8 mouse cellular contexts compared by ENCODE assay signal in genomic region chr11:85841980-85842379, GRCm38 (mm10). TPM values are rescaled to one million over a fixed set of nuclear protein-coding genes. Genes with fewer than 3 reads are reported as not detected.
DNase-seq lines count a peak whose midpoint lies in the region; ATAC-seq and TF ChIP-seq lines count a peak whose summit lies in the region.
"Had no signal": no experiment of that assay in that cellular context is flagged by ENCODE, and none has a peak within 500 bp of the region (broad histone marks: within the 10 kb centered on the region; RNA-seq: fewer than 3 reads in every experiment).

No protein-coding gene starts in this region.

- peak; percentile 80 for DNase-seq in NIH3T3 (ENCODE audit: low read depth)
- DNase-seq in forebrain, embryonic 11.5 days (ENCODE audit: low spot score), result peak; percentile 93
- DNase-seq in limb, embryonic 14.5 days (ENCODE audit: low spot score), result peak; percentile 82
- DNase-seq in testis, postnatal 10 days (ENCODE audit: low spot score), result peak; percentile 90

- no peaks in the 10 kb centered on the region for H3K9me3 ChIP-seq in forebrain, embryonic 11.5 days (ENCODE audit: control insufficient read depth, low read length)
- no peaks in the 10 kb centered on the region for H3K9me3 ChIP-seq in limb, embryonic 14.5 days (ENCODE audit: control insufficient read depth, low read length)
- no peaks in the 10 kb centered on the region for H3K9me3 ChIP-seq in midbrain, embryonic 16.5 days (replicated peaks; ENCODE audit: control insufficient read depth, low read length, poor library complexity, severe bottlenecking)

- under 1% methylated on average over 24 of the region's 32 CpGs for WGBS in forebrain, embryonic 11.5 days
- 1% methylated on average over 17 of the region's 32 CpGs for WGBS in limb, embryonic 14.5 days
- WGBS in midbrain, embryonic 16.5 days, result 0% methylated on average over 22 of the region's 32 CpGs

- H3K4me3 ChIP-seq in forebrain, embryonic 11.5 days (ENCODE audit: low read depth, low read length), result peak overlapping the region; percentile 27
- peak overlapping the region; percentile 50 for H3K4me3 ChIP-seq in limb, embryonic 14.5 days (replicated peaks; ENCODE audit: low read length)
- H3K4me3 ChIP-seq in midbrain, embryonic 16.5 days (ENCODE audit: low read depth, low read length), result peak overlapping the region; percentile 35

- ATAC-seq in CD4-positive, CD25-positive, alpha-beta regulatory T cell, adult 4 months, result peak; percentile 61
- peak; percentile 66 for ATAC-seq in forebrain, embryonic 11.5 days (replicated peaks; ENCODE audit: low FRiP score)
- ATAC-seq in hematopoietic stem cell, adult 5-6 weeks (replicated peaks in 1 of 2; ENCODE audit: insufficient read depth in 1 of 2, low FRiP score in 2 of 2, low TSS enrichment in 1 of 2, low read depth in 1 of 2, poor library complexity in 2 of 2, severe bottlenecking in 2 of 2), result 0 out of 4 replicates have a peak, but pooled peaks have one; percentile 29 to 30
- ATAC-seq in limb, embryonic 14.5 days (ENCODE audit: low FRiP score, low read depth), result peak; percentile 41
- ATAC-seq in midbrain, embryonic 16.5 days, result peak; percentile 76

- peak overlapping the region; percentile 45; the same call in 1 of the 2 replicates for H3K9ac ChIP-seq in forebrain, embryonic 11.5 days (ENCODE audit: low read length)
- H3K9ac ChIP-seq in limb, embryonic 14.5 days (ENCODE audit: low read depth, low read length, severe bottlenecking), result peak overlapping the region; percentile 56
- 0 out of 2 replicates have a peak overlapping the region, but pooled peaks have one; percentile 27 for H3K9ac ChIP-seq in midbrain, embryonic 16.5 days (ENCODE audit: low read depth, low read length)

- no peaks in the 10 kb centered on the region for H3K36me3 ChIP-seq in forebrain, embryonic 11.5 days (ENCODE audit: control insufficient read depth, insufficient read depth, low read length)
- peaks cover 21% of the 10 kb centered on the region for H3K36me3 ChIP-seq in limb, embryonic 14.5 days (ENCODE audit: control insufficient read depth, insufficient read depth, low read length)
- H3K36me3 ChIP-seq in midbrain, embryonic 16.5 days (ENCODE audit: control insufficient read depth, insufficient read depth, low read length), result no peaks in the 10 kb centered on the region

- no peak overlapping the region for H3K27ac ChIP-seq in forebrain, embryonic 11.5 days (ENCODE audit: low read depth, low read length)
- H3K27ac ChIP-seq in limb, embryonic 14.5 days (replicated peaks; ENCODE audit: low read depth, low read length), result peak overlapping the region; percentile 55
- no peak overlapping the region for H3K27ac ChIP-seq in midbrain, embryonic 16.5 days (ENCODE audit: low read length)

- H3K4me1 ChIP-seq in forebrain, embryonic 11.5 days (replicated peaks; ENCODE audit: control insufficient read depth, insufficient read depth, low read length), result peaks cover 23% of the 10 kb centered on the region; the same call in 1 of the 2 replicates
- H3K4me1 ChIP-seq in limb, embryonic 14.5 days (ENCODE audit: control insufficient read depth, insufficient read depth, low read length), result peaks cover 35% of the 10 kb centered on the region
- peaks cover 14% of the 10 kb centered on the region for H3K4me1 ChIP-seq in midbrain, embryonic 16.5 days (ENCODE audit: control insufficient read depth, insufficient read depth, low read length)

- peaks cover 71% of the 10 kb centered on the region for H3K27me3 ChIP-seq in forebrain, embryonic 11.5 days (ENCODE audit: control insufficient read depth, insufficient read depth, low read length)
- peaks cover 49% of the 10 kb centered on the region for H3K27me3 ChIP-seq in limb, embryonic 14.5 days (ENCODE audit: control insufficient read depth, insufficient read depth, low read length)
- H3K27me3 ChIP-seq in midbrain, embryonic 16.5 days (ENCODE audit: control insufficient read depth, insufficient read depth, low read depth, low read length), result peaks cover 70% of the 10 kb centered on the region

- H3K4me2 ChIP-seq in forebrain, embryonic 11.5 days (ENCODE audit: low read depth, low read length, severe bottlenecking), result peak overlapping the region; percentile 58
- H3K4me2 ChIP-seq in limb, embryonic 14.5 days (replicated peaks; ENCODE audit: low read depth, low read length, severe bottlenecking), result peak overlapping the region; percentile 89
- H3K4me2 ChIP-seq in midbrain, embryonic 16.5 days (ENCODE audit: low read length), result peak overlapping the region; percentile 66

- TF ChIP-seq POLR2A in limb, embryonic 14.5 days (IDR thresholded peaks at IDR 0.05; ENCODE audit: borderline replicate concordance, extremely low read depth, insufficient read depth, insufficient read length), result no peak

RNA-seq across cellular contexts. Expression of gene Gm11444, which starts 8.2 kb away (rescaled TPM):
- polyA plus RNA-seq in CD4-positive, CD25-positive, alpha-beta regulatory T cell, adult 4 months (2017; shearing (Covaris generic)), result under 1 TPM in 1 of 2 experiments, not detected in 1; 0.59 TPM
- not detected in 2 replicates for polyA plus RNA-seq in forebrain, embryonic 11.5 days (2014; fragmentation: Nextera tagmentation; extraction: Ambion mirVana)
- total RNA-seq in hematopoietic stem cell, adult 5-6 weeks (2017), result not detected in 2 replicates
- polyA plus RNA-seq in limb, embryonic 14.5 days (2012; rRNA removed), result not detected in 2 replicates
- polyA plus RNA-seq in limb, embryonic 14.5 days (2014; fragmentation: Nextera tagmentation; extraction: Ambion mirVana), result not detected in 2 replicates
- not detected in 2 replicates for polyA plus RNA-seq in midbrain, embryonic 16.5 days (2015; fragmentation: Nextera tagmentation; extraction: Ambion mirVana)
- polyA plus RNA-seq: large intestine, adult 2 months had no signal

RNA-seq across cellular contexts. Expression of gene Tbx2, which starts 9.6 kb away (rescaled TPM):
- polyA plus RNA-seq in CD4-positive, CD25-positive, alpha-beta regulatory T cell, adult 4 months (2017; shearing (Covaris generic)), result not detected
- polyA plus RNA-seq in forebrain, embryonic 11.5 days (2014; fragmentation: Nextera tagmentation; extraction: Ambion mirVana), result 1.5 and 2.0 TPM in 2 replicates
- 0.15 TPM in 1 of 2 replicates, not detected in the other for total RNA-seq in hematopoietic stem cell, adult 5-6 weeks (2017)
- polyA plus RNA-seq in limb, embryonic 14.5 days (2012; rRNA removed), result 31.7 and 39.1 TPM in 2 replicates
- polyA plus RNA-seq in limb, embryonic 14.5 days (2014; fragmentation: Nextera tagmentation; extraction: Ambion mirVana), result 6.5 and 9.3 TPM in 2 replicates
- 0.39 and 0.57 TPM in 2 replicates for polyA plus RNA-seq in midbrain, embryonic 16.5 days (2015; fragmentation: Nextera tagmentation; extraction: Ambion mirVana)

RNA-seq across cellular contexts. Expression of gene Tbx4, which starts 44.2 kb away (rescaled TPM):
- polyA plus RNA-seq in CD4-positive, CD25-positive, alpha-beta regulatory T cell, adult 4 months (2017; shearing (Covaris generic)), result not detected
- polyA plus RNA-seq in forebrain, embryonic 11.5 days (2014; fragmentation: Nextera tagmentation; extraction: Ambion mirVana), result 0.12 and 0.21 TPM in 2 replicates
- total RNA-seq in hematopoietic stem cell, adult 5-6 weeks (2017), result 0.10 and 0.13 TPM in 2 replicates
- polyA plus RNA-seq in limb, embryonic 14.5 days (2012; rRNA removed), result 37.5 and 52.7 TPM in 2 replicates
- 15.5 and 20.0 TPM in 2 replicates for polyA plus RNA-seq in limb, embryonic 14.5 days (2014; fragmentation: Nextera tagmentation; extraction: Ambion mirVana)
- 0.17 and 0.43 TPM in 2 replicates for polyA plus RNA-seq in midbrain, embryonic 16.5 days (2015; fragmentation: Nextera tagmentation; extraction: Ambion mirVana)

Comparison
In these comparisons a context has a peak if more than half of its experiments do, and no peak if none do; other contexts are left out.
1. RNA of gene Tbx4, which starts 44.2 kb away (polyA plus RNA-seq): 15.5 to 52.7 TPM in limb, embryonic 14.5 days; 0.17 to 0.43 TPM in midbrain, embryonic 16.5 days, 0.12 to 0.21 TPM in forebrain, embryonic 11.5 days and not detected in CD4-positive, CD25-positive, alpha-beta regulatory T cell, adult 4 months; every median in the first group is over 10 times any median in the second.
2. Peak in every context shown above with its lines, with median percentiles within 50 percentile points of each other: ATAC-seq, DNase-seq, H3K4me2 ChIP-seq, H3K4me3 ChIP-seq and H3K9ac ChIP-seq.